Mouse (Mus musculus): ENCODE measurements around the gene Zbtb38. TPM values are rescaled to one million over a fixed set of nuclear protein-coding genes. Genes with fewer than 3 reads are reported as not detected.

Zbtb38 gene
- polyA plus RNA-seq, 1 experiment from 2014 or later = 38.5 TPM

DNA sequence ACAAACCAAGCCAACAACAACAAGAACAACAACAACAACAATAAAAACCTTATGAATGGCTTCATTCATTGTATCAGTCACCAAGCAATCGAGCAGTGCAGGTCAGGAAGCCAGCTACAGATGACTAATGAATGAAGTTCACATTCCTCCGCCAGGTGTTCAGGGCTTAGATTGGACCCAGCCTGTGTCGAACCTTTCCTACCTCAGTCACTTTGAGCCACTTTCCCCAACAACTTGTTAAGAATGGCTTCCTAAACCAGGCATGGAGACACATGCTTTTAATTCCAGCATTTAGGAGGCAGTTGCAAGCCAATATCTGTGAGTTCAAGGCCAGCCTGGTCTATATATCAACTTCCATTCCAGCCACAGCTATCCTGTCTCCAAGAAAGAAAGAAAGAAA, 116.7 kb downstream of the Zbtb38 start:
- H3K36me3 ChIP-seq = no peaks in the 10 kb centered on the region
- WGBS = 78% methylated on average over 3 of the region's 3 CpGs

DNA sequence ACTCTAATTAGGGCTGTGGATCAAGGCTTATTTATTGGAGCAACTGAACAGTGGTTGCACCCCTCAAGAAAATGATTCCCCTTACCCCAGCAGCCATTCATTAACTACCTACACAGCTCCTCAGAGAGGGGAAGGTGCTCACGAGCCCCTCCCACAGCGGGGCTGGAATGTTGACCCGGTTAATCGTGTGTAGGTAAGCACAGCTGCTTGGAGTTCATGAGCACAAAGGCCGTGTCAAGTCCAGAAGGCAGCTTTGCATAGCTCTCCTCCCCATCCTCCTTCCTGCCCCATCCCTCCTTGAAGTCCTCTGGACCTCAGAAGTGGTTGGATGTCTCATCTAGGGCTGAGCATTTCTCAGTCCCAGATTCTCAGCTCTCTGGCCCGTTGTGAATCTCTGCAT, 117.5 kb downstream of the Zbtb38 start:
- no peak overlapping the region for H3K4me2 ChIP-seq
- H3K27ac ChIP-seq (replicated peaks) = no peak overlapping the region
- WGBS = 79% methylated on average over 6 of the region's 6 CpGs
- H3K36me3 ChIP-seq = no peaks in the 10 kb centered on the region
- H3K9ac ChIP-seq = no peak overlapping the region
- no peak overlapping the region for H3K4me3 ChIP-seq
- no peak for ATAC-seq (ENCODE audit: low read depth)
- H3K27me3 ChIP-seq = peaks cover 7% of the 10 kb centered on the region; the same call in 1 of the 2 replicates
- no peaks in the 10 kb centered on the region for H3K9me3 ChIP-seq
- peaks cover 7% of the 10 kb centered on the region for H3K4me1 ChIP-seq (replicated peaks)

More for the DNA sequence above, 116.7 kb downstream of the Zbtb38 start:
- no peak overlapping the region for H3K4me2 ChIP-seq
- peaks cover 7% of the 10 kb centered on the region; the same call in 1 of the 2 replicates for H3K27me3 ChIP-seq
- H3K4me3 ChIP-seq = no peak overlapping the region
- ATAC-seq (ENCODE audit: low read depth) = no peak
- H3K27ac ChIP-seq (replicated peaks) = no peak overlapping the region
- H3K4me1 ChIP-seq (replicated peaks) = peaks cover 6% of the 10 kb centered on the region
- H3K9ac ChIP-seq = no peak overlapping the region
- H3K9me3 ChIP-seq = no peaks in the 10 kb centered on the region

DNA sequence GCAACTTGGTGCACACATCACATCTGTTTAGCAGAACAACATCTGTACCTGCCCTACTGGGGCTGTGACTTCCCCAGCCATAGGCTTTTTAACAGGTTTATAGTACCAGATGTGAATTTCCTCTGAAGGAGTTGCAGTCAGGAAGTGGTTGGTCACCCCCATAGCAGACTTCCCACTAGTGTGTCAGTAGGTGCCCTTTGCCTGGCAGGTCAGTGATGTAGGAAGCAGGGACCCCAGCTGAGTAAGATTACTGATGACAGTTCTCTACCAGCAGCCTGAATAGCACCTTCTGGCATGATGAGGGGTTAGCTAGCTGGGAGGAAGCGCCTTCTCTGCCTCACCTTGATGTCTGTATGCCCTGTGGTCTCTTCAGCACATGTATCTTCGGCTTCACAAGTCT, 118.9 kb downstream of the Zbtb38 start:
- Histone ChIP-seq H3K4me2 (no peak overlapping the region), H3K4me3 (no peak overlapping the region), H3K27me3 (peaks cover 7% of the 10 kb centered on the region; the same call in 1 of the 2 replicates), H3K9me3 (no peaks in the 10 kb centered on the region), H3K9ac (no peak overlapping the region), H3K36me3 (no peaks in the 10 kb centered on the region), H3K4me1 (replicated peaks) (peaks cover 15% of the 10 kb centered on the region), H3K27ac (replicated peaks) (no peak overlapping the region)
- no peak for ATAC-seq (ENCODE audit: low read depth)
- WGBS = 88% methylated on average over 2 of the region's 2 CpGs

Other genes starting within 250 kb of the Zbtb38 start
- 0.15 TPM in 1 of 2 replicates, not detected in the other for gene Gm28729, start 227.6 kb downstream of the Zbtb38 start, polyA plus RNA-seq (2015; fragmentation: Nextera tagmentation; extraction: Ambion mirVana)
- 16.3 and 17.7 TPM in 2 replicates for gene Rasa2, start 121.2 kb downstream of the Zbtb38 start, polyA plus RNA-seq (2015; fragmentation: Nextera tagmentation; extraction: Ambion mirVana)
- gene Pxylp1, start 139.8 kb upstream of the Zbtb38 start, polyA plus RNA-seq (2015; fragmentation: Nextera tagmentation; extraction: Ambion mirVana) = 31.5 and 33.4 TPM in 2 replicates

Data from neural tube, embryonic 13.5 days (tissue).